Mouse (Mus musculus): ENCODE measurements at regions not wholly inside any gene's neighbourhood (a gene's known extent, or its start where the extent isn't known, plus 50 kb on each side); places are given as distances from the start of the nearest gene placed in this dataset.

DNA sequence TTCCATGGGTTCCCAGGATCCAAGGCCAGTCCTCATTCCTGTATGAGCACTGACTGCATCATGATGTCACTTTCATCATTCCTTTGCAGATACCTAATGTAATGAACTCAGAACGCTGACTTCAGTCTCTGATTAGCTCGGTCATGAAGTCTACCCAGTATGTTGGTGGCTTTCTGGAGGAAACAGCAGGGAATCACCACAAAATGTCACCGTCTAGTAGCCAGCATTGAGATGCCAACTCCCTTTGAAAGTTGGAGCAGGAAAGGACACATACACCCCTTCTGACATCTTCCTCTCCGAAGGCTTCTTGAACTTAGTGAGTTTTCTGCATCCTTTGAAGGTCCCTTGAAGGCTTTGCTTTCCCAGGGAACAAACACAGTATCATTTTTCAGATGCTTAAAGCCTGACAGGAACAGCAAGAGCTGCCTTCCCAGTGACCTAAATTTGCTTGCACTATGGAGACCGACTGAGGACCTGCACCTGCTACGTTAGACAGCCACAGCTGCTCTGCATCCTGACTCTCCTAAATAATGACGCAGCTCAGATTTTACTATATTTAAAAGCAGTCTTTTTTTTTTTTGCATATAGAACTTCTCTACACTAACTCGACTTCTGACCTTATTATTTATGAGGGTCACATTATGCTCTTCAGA lies 243.1 kb upstream of the Fat1 start:
- no peak for DNase-seq
- Histone ChIP-seq H3K4me1 (ENCODE audit: control insufficient read depth, insufficient read depth, low read length) (no peaks in the 10 kb centered on the region), H3K36me3 (ENCODE audit: control insufficient read depth, insufficient read depth, low read length) (no peaks in the 10 kb centered on the region), H3K27ac (ENCODE audit: insufficient read depth, low read depth, low read length) (no peak overlapping the region), H3K4me3 (ENCODE audit: insufficient read depth, low read depth, low read length) (no peak overlapping the region), H3K27me3 (replicated peaks; ENCODE audit: control insufficient read depth, insufficient read depth, low read length) (no peaks in the 10 kb centered on the region)
- TF ChIP-seq POLR2A (IDR thresholded peaks at IDR 0.05; ENCODE audit: low read depth, low read length): no peak
- no peak for TF ChIP-seq CTCF (conservative IDR thresholded peaks at IDR 0.05; ENCODE audit: insufficient read depth, insufficient read length, low read depth, low read length)
- WGBS: 71% methylated on average over 8 of the region's 8 CpGs

- H3K27me3 ChIP-seq (replicated peaks; ENCODE audit: control insufficient read depth, insufficient read depth, low read length): no peaks in the 10 kb centered on the region
- no peak for DNase-seq
- no peaks in the 10 kb centered on the region for H3K36me3 ChIP-seq (ENCODE audit: control insufficient read depth, insufficient read depth, low read length)
- no peak for TF ChIP-seq POLR2A (IDR thresholded peaks at IDR 0.05; ENCODE audit: low read depth, low read length)
- TF ChIP-seq CTCF (conservative IDR thresholded peaks at IDR 0.05; ENCODE audit: insufficient read depth, insufficient read length, low read depth, low read length): no peak
- no peak overlapping the region for H3K27ac ChIP-seq (ENCODE audit: insufficient read depth, low read depth, low read length)
- H3K4me3 ChIP-seq (ENCODE audit: insufficient read depth, low read depth, low read length): no peak overlapping the region
- H3K4me1 ChIP-seq (ENCODE audit: control insufficient read depth, insufficient read depth, low read length): no peaks in the 10 kb centered on the region
- 51% methylated on average over 9 of the region's 9 CpGs for WGBS
Measured at GRCm38 (mm10) chr8:44694861-44695260, 240.4 kb upstream of the Fat1 start.

GRCm38 (mm10) chr8:44696066-44696853 lies 239.0 kb upstream of the Fat1 start:
- DNase-seq: peak; percentile 45
- no peaks in the 10 kb centered on the region for H3K36me3 ChIP-seq (ENCODE audit: control insufficient read depth, insufficient read depth, low read length)
- 28% methylated on average over 9 of the region's 9 CpGs for WGBS
- H3K27ac ChIP-seq (ENCODE audit: insufficient read depth, low read depth, low read length): no peak overlapping the region
- no peak overlapping the region for H3K4me3 ChIP-seq (ENCODE audit: insufficient read depth, low read depth, low read length)
- H3K4me1 ChIP-seq (ENCODE audit: control insufficient read depth, insufficient read depth, low read length): no peaks in the 10 kb centered on the region
- no peak for TF ChIP-seq POLR2A (IDR thresholded peaks at IDR 0.05; ENCODE audit: low read depth, low read length)
- no peak for TF ChIP-seq CTCF (conservative IDR thresholded peaks at IDR 0.05; ENCODE audit: insufficient read depth, insufficient read length, low read depth, low read length)
- H3K27me3 ChIP-seq (replicated peaks; ENCODE audit: control insufficient read depth, insufficient read depth, low read length): no peaks in the 10 kb centered on the region

GRCm38 (mm10) chr8:44699384-44700105 lies 235.7 kb upstream of the Fat1 start:
- no peak for DNase-seq
- no peak for TF ChIP-seq CTCF (conservative IDR thresholded peaks at IDR 0.05; ENCODE audit: insufficient read depth, insufficient read length, low read depth, low read length)
- TF ChIP-seq POLR2A (IDR thresholded peaks at IDR 0.05; ENCODE audit: low read depth, low read length): no peak
- H3K27me3 ChIP-seq (replicated peaks; ENCODE audit: control insufficient read depth, insufficient read depth, low read length): no peaks in the 10 kb centered on the region
- 77% methylated on average over 18 of the region's 18 CpGs for WGBS
- H3K4me3 ChIP-seq (ENCODE audit: insufficient read depth, low read depth, low read length): no peak overlapping the region
- H3K27ac ChIP-seq (ENCODE audit: insufficient read depth, low read depth, low read length): no peak overlapping the region
- no peaks in the 10 kb centered on the region for H3K4me1 ChIP-seq (ENCODE audit: control insufficient read depth, insufficient read depth, low read length)
- H3K36me3 ChIP-seq (ENCODE audit: control insufficient read depth, insufficient read depth, low read length): no peaks in the 10 kb centered on the region

GRCm38 (mm10) chr8:44704595-44705265 lies 230.5 kb upstream of the Fat1 start:
- DNase-seq: no peak
- Histone ChIP-seq H3K27ac (ENCODE audit: insufficient read depth, low read depth, low read length) (no peak overlapping the region), H3K4me3 (ENCODE audit: insufficient read depth, low read depth, low read length) (no peak overlapping the region), H3K27me3 (replicated peaks; ENCODE audit: control insufficient read depth, insufficient read depth, low read length) (no peaks in the 10 kb centered on the region), H3K36me3 (ENCODE audit: control insufficient read depth, insufficient read depth, low read length) (no peaks in the 10 kb centered on the region), H3K4me1 (ENCODE audit: control insufficient read depth, insufficient read depth, low read length) (no peaks in the 10 kb centered on the region)
- 66% methylated on average over 9 of the region's 9 CpGs for WGBS
- TF ChIP-seq CTCF (conservative IDR thresholded peaks at IDR 0.05; ENCODE audit: insufficient read depth, insufficient read length, low read depth, low read length) (no peak), POLR2A (IDR thresholded peaks at IDR 0.05; ENCODE audit: low read depth, low read length) (no peak)

- Histone ChIP-seq H3K4me1 (ENCODE audit: control insufficient read depth, insufficient read depth, low read length) (no peaks in the 10 kb centered on the region), H3K27me3 (replicated peaks; ENCODE audit: control insufficient read depth, insufficient read depth, low read length) (no peaks in the 10 kb centered on the region), H3K27ac (ENCODE audit: insufficient read depth, low read depth, low read length) (no peak overlapping the region), H3K4me3 (ENCODE audit: insufficient read depth, low read depth, low read length) (no peak overlapping the region), H3K36me3 (ENCODE audit: control insufficient read depth, insufficient read depth, low read length) (no peaks in the 10 kb centered on the region)
- no peak for DNase-seq
- no peak for TF ChIP-seq CTCF (conservative IDR thresholded peaks at IDR 0.05; ENCODE audit: insufficient read depth, insufficient read length, low read depth, low read length)
- TF ChIP-seq POLR2A (IDR thresholded peaks at IDR 0.05; ENCODE audit: low read depth, low read length): no peak
- WGBS: 50% methylated on average over 7 of the region's 7 CpGs
Measured at GRCm38 (mm10) chr8:44708659-44709170, 226.5 kb upstream of the Fat1 start.

Measured in kidney, adult 2 months (tissue).